Mouse (Mus musculus) brown adipose tissue, adult 24 weeks (tissue): ENCODE results near the gene Nf2. TPM values are rescaled to one million over a fixed set of nuclear protein-coding genes. Genes with fewer than 3 reads are reported as not detected.

ENCODE experiments used
- H3K27ac ChIP-seq: fragments of 200-500 bp; replicated peaks from 2 replicates; pipeline ENCODE4 v1.5.1; 2012; ENCODE audit warnings: low read depth, mild to moderate bottlenecking, low read length
- H3K4me1 ChIP-seq: fragments of 200-500 bp; 2 replicates; pipeline ENCODE4 v1.6.1; 2012; ENCODE audit warnings: low read length, mixed read lengths; ENCODE audit not compliant: control insufficient read depth, insufficient read depth, insufficient read length
- H3K4me3 ChIP-seq: fragments of 200-500 bp; 2 replicates; pipeline ENCODE4 v1.5.1; 2012; ENCODE audit warnings: low read depth, mild to moderate bottlenecking, low read length, moderate library complexity; ENCODE audit not compliant: insufficient read depth
- polyA plus RNA-seq: library from polyadenylated mRNA; stranded (reverse); fragments of >200 nt; gene quantifications from 2 replicates; pipeline ENCODE4 v1.2.4, GENCODE M21; 2012; ENCODE audit not compliant: missing spikeins, insufficient read depth, insufficient read length

Nf2 gene
- polyA plus RNA-seq, 1 experiment = 56.4 TPM

- no peak overlapping the region for H3K27ac ChIP-seq
- no peaks in the 10 kb centered on the region for H3K4me1 ChIP-seq
- no peak overlapping the region for H3K4me3 ChIP-seq
These were observed 94.5 kb downstream of the Nf2 start for GRCm38 (mm10) chr11:4754867-4755266.

- no peak overlapping the region for H3K4me3 ChIP-seq
- no peaks in the 10 kb centered on the region for H3K4me1 ChIP-seq
- H3K27ac ChIP-seq = no peak overlapping the region
These were observed 95.3 kb downstream of the Nf2 start for GRCm38 (mm10) chr11:4754036-4754435.

GRCm38 (mm10) chr11:4752836-4753235 is 96.5 kb downstream of the Nf2 start:
- Histone ChIP-seq H3K27ac (no peak overlapping the region), H3K4me1 (no peaks in the 10 kb centered on the region), H3K4me3 (no peak overlapping the region)

GRCm38 (mm10) chr11:4750263-4750662 is 99.1 kb downstream of the Nf2 start:
- H3K27ac ChIP-seq = no peak overlapping the region
- H3K4me1 ChIP-seq = no peaks in the 10 kb centered on the region
- H3K4me3 ChIP-seq = no peak overlapping the region

- no peak overlapping the region for H3K27ac ChIP-seq
- H3K4me3 ChIP-seq = 0 out of 2 replicates have a peak overlapping the region, but pooled peaks have one; percentile 11
- H3K4me1 ChIP-seq = no peaks in the 10 kb centered on the region
These were observed 102.1 kb downstream of the Nf2 start for GRCm38 (mm10) chr11:4747285-4747684.

GRCm38 (mm10) chr11:4746733-4747132 is 102.6 kb downstream of the Nf2 start, which contains the start of gene Cabp7:
Gene Cabp7 (minus strand): TSS chr11:4746778.
- peak within 1 kb of the TSS; percentile 26; the same call in 1 of the 2 replicates for H3K4me3 ChIP-seq
- no peak within 1 kb of the TSS for H3K27ac ChIP-seq
- no peaks in the 10 kb centered on the region for H3K4me1 ChIP-seq

- Histone ChIP-seq H3K4me3 (no peak overlapping the region), H3K27ac (no peak overlapping the region), H3K4me1 (no peaks in the 10 kb centered on the region)
These were observed 103.4 kb downstream of the Nf2 start for GRCm38 (mm10) chr11:4745969-4746368.

GRCm38 (mm10) chr11:4744691-4745090 is 104.6 kb downstream of the Nf2 start:
- H3K4me3 ChIP-seq = no peak overlapping the region
- H3K27ac ChIP-seq = no peak overlapping the region
- H3K4me1 ChIP-seq = no peaks in the 10 kb centered on the region

- Histone ChIP-seq H3K4me3 (no peak overlapping the region), H3K4me1 (no peaks in the 10 kb centered on the region), H3K27ac (no peak overlapping the region)
These were observed 108.6 kb downstream of the Nf2 start for GRCm38 (mm10) chr11:4740785-4741184.

- no peaks in the 10 kb centered on the region for H3K4me1 ChIP-seq
- no peak overlapping the region for H3K4me3 ChIP-seq
- no peak overlapping the region for H3K27ac ChIP-seq
These were observed 110.6 kb downstream of the Nf2 start for GRCm38 (mm10) chr11:4738719-4739118.

- no peaks in the 10 kb centered on the region for H3K4me1 ChIP-seq
- no peak overlapping the region for H3K4me3 ChIP-seq
- no peak overlapping the region for H3K27ac ChIP-seq
These were observed 111.7 kb downstream of the Nf2 start for GRCm38 (mm10) chr11:4737682-4738081.

GRCm38 (mm10) chr11:4736355-4736754 is 113.0 kb downstream of the Nf2 start:
- H3K4me3 ChIP-seq = no peak overlapping the region
- no peak overlapping the region for H3K27ac ChIP-seq
- no peaks in the 10 kb centered on the region for H3K4me1 ChIP-seq

- H3K27ac ChIP-seq = no peak overlapping the region
- no peak overlapping the region for H3K4me3 ChIP-seq
- no peaks in the 10 kb centered on the region for H3K4me1 ChIP-seq
These were observed 115.2 kb downstream of the Nf2 start for GRCm38 (mm10) chr11:4734179-4734578.

GRCm38 (mm10) chr11:4731781-4732180 is 117.6 kb downstream of the Nf2 start:
- H3K4me1 ChIP-seq = no peaks in the 10 kb centered on the region
- H3K27ac ChIP-seq = no peak overlapping the region
- H3K4me3 ChIP-seq = no peak overlapping the region

- Histone ChIP-seq H3K27ac (no peak overlapping the region), H3K4me3 (no peak overlapping the region), H3K4me1 (no peaks in the 10 kb centered on the region)
These were observed 118.4 kb downstream of the Nf2 start for GRCm38 (mm10) chr11:4730913-4731312.

GRCm38 (mm10) chr11:4730096-4730495 is 119.2 kb downstream of the Nf2 start:
- Histone ChIP-seq H3K27ac (no peak overlapping the region), H3K4me1 (no peaks in the 10 kb centered on the region), H3K4me3 (no peak overlapping the region)

- Histone ChIP-seq H3K4me1 (no peaks in the 10 kb centered on the region), H3K27ac (no peak overlapping the region), H3K4me3 (no peak overlapping the region)
These were observed 119.7 kb downstream of the Nf2 start for GRCm38 (mm10) chr11:4729603-4730002.
